Mouse (Mus musculus) 416B (cell line): ENCODE measurements around the gene Fev.
A peak's percentile ranks its signal among the peaks of the same experiment; 100 is the strongest.

ENCODE experiments used
- DNase-seq: peaks from one replicate; pipeline ENCODE4 v3.0.0; 2011; ENCODE audit warnings: low read depth

Fev gene

GRCm38 (mm10) chr1:74885369-74886042 lies at the start of gene Fev:
Gene Fev (minus strand): TSS chr1:74885419.
- DNase-seq = no peak

- no peak for DNase-seq
Measured at GRCm38 (mm10) chr1:74927621-74928296, 42.5 kb upstream of the Fev start.

GRCm38 (mm10) chr1:74926721-74927120 lies 41.5 kb upstream of the Fev start:
- DNase-seq = peak; percentile 4

GRCm38 (mm10) chr1:74924464-74924863 lies 39.2 kb upstream of the Fev start:
- DNase-seq = peak; percentile 15

GRCm38 (mm10) chr1:74915706-74916105 lies 30.5 kb upstream of the Fev start:
- DNase-seq = no peak

- DNase-seq = no peak
Measured at GRCm38 (mm10) chr1:74902191-74902590, 17.0 kb upstream of the Fev start.

DNA sequence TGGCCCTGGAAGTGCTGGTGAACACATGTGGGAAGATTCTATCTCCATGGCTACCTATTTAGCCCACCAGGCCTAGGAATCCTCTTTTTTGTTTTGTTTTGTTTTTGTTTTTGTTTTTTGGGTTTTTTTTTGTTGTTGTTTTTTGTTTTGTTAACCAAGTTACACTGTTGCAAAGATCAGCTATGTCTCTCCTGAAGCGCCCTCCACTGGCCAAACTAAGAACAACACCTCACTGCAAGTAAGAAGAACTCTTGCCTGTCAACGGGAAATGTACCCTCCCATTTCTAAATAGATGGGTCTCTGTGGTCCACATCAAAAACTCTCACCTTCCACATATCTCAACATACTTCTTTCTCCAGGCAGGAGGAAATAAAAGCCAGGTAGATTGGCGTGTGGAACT lies 16.5 kb upstream of the Fev start:
- DNase-seq = peak; percentile 61

- DNase-seq = no peak
Measured at GRCm38 (mm10) chr1:74900341-74901285, 15.4 kb upstream of the Fev start.

DNA sequence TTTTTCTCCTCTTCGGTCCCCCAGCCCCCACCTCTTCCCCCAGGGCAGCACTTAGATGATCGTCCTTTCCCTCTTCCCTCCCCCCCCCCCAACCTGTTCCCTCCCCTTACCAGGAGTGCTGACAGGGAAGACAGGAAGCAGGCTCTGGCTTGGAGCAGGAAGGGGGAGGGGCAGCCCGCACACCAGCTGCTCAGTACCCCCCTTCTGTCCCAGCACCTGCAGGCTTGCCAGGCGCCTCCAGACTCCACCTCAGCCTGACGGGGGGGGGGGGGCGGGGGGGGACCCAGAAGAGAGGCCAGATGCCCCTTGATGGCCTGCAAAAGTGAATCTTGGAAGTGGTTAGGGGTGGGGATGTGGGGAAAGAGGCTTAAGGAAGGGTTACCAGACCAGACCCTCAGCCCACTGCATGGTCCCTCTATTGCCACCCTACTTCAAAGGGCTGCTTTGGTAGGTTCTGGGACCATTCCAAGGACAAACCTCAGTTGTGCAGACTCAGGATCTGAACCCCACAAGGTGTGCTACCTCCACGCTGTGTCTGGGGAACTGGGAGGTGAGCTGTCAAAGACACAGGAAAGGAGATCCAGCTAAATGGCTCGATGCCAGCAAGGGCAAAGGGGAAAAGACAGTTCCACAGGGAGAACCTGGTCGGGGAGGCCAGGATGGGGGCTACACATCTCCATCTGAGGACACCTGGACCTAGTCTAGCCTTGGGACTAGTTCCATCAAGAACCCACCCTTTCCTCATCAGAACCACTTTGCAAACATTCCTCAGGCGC lies 13.6 kb upstream of the Fev start:
- no peak for DNase-seq

DNA sequence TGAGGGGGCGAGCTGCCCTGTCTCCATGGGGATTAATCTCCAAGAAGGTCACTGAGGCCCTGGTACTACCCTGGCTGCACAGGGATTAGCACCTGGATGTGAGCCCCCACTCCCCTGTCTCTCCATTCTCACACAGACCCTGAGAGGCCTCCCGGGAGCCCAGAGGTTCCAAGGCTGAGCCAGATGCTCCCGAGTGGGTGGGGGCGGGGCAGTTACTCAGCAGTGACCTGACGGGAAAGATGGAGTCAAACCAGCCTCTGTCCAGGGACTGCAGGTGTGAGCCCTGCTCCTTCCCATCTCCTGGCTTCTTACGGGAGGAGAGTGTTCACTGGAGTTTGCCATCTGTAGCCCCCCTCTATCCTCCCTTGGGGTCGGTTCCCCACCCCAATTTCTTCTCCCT lies 12.8 kb upstream of the Fev start:
- DNase-seq = no peak

- peak; percentile 60 for DNase-seq
Measured at GRCm38 (mm10) chr1:74894966-74895365, 9.7 kb upstream of the Fev start.

DNA sequence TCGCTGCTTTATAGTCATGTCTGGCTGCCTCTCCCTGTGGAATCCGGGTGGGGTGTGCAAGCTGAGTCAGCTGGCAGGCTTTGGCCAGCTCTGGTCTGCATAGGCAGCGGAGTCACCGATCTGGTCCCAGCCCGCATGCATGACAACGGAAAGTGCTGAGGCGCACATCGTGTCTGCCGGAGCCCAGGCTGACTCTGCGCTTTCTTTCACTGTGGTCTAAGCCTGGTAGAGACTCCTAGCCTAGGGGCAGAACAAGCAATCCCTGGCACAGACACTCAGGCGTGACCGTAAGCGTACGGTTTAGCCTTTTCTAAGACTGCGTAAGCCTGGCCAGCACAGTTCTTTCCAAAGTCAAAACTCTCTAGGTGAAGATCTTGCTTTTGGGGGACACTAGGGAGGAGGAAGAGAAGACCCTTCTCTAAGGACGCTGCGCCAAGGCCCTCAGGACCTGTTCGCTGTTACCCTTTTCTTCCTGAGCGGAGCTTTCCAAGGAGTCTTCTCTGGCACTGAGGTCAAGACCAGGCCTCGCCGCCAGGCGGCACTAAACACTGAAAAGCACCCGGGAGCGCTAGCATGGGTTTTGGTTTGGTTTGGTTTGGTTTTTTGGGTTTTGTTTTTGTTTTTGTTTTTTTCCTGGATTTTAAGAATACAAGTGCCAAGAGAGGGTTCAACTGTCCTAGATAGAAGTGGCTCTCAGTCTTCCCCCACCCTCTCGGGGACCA lies 8.1 kb upstream of the Fev start, which contains the start of gene Cryba2:
Cryba2 (minus strand) TSS at position 10 of the 722 bp plus-strand sequence.
- DNase-seq = peak; percentile 10

DNA sequence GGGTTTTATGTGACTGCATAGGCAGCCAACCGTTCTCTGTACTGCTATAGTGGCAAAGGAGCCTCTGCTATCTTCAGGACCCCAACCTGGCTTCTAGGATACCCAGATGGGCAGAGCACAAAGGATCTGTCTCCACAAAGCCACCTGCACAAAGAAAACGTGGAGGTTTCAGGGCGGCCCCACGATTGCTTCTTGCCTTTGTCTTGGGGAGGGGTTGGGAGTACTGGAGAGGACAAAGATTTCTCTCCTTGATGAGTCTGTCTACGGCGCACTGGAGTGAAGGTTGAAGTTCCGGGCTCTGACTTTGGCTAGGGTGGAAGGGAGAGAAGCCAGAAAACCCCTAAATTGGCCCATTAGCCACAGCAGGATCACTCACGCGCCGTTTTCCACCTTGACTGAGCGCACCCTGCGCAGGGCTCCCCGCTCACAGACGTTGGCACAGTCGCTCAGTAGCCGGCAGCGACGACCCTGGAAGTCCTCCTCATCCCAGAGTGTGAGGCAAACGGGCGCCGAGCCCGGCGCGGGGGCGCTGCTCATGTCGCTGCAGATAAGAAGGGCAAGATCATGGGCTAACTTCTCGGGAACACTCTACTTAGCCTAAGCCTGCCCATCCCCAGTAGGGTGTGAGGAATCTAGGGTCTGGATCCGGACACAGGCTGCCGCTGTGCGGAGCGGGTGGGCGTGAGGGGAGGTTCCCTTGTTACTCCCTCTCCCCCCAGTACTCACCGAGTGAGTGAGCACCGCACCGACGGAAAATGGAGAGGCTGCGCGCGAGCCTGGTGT lies 7.3 kb upstream of the Fev start:
- DNase-seq = no peak

DNA sequence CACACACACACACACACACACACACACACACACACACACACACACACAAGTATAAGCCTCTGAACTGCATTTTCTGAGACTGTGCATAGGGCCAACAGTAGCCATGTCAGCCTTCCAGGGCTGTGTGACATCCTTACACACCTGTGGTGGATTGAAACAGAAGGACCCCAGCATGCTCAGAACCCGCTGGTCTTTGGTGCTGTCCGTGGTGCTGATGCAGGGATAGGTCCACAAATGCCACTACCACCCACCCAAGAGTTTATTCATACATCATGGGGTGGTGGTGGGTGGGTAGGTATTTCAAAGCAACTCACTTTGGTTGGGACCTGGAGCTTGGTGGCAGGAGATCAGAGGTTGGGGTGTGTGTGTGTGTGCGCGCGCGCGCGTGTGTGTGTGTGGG lies 6.3 kb upstream of the Fev start:
- peak; percentile 35 for DNase-seq

DNA sequence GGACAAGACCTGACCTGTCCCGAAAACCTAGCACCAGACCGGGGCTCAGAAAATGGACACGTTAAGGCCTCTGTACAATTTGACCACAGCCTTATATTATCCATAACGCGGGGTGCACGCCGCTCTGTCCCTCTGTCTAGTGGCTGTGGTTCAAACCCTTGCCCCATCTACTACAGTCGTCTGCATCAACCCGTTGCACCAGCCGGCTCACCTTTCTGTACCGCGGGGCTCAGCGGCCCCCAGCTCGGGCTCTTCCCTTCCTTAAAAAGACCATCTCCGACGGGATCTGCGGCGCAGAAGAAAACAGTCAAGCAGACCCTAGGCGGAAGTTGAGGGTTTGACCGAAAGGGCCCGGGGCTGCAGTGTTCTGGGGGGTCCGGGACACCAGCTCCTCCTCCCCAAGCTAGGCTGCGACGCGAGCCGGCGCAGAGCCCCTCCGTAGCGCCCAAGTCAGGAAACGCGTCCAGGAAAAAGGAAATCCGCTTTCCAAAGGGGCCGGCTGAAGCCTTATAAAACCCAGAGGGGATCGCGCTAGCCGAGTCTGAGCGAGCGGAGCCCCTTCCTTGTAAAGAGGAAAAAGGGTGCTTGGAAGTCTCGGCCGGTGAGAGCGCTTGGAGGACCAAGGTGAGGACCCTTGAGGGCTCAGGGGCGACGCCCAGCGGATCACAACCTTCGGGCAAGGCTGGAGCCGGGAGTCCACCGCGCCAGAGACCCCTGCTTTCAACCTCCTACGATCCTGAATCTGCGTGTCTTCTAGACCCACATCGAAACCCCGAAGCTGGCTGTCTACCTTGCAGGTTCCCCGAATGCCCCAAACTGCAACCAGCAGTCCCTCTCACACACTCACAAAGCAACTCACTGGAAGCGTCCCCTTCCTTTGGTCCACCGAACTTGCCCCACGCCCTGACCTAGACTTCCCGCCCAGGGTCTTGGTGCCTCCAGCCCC lies 750 bp downstream of the Fev start:
- DNase-seq = no peak

GRCm38 (mm10) chr1:74883441-74883840 lies 1.8 kb downstream of the Fev start:
- no peak for DNase-seq

GRCm38 (mm10) chr1:74882828-74883227 lies 2.4 kb downstream of the Fev start:
- no peak for DNase-seq

DNA sequence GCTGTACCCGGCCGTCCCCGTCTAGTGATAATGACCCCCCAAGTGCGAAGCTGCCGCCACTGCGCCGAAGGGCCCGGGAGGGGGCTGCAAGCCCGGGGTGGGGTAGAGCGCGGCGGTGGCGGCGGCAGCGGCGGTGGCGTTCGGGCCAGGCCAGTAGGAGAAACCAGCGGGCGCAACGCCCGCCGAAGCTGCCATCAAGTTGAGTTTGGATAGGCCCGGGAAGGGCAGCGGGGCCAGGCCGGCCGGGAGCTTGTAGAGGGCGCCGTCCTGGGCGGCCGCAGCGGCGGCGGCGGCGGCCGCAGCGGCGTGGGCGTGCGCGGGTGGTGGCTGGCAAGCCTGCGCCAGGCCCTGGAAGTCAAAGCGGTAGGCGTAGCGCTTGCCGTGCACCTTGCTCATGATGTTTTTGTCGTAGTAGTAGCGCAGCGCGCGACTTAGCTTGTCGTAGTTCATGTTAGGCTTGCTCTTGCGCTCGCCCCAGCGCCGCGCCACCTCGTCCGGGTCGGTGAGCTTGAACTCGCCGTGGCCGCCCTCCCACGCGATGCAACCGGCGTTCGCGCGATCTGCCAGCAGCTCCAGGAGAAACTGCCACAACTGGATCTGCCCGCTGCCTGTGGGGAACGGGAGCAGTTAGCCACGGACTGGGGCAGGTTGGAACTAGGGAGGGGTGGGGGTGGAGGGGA lies 3.0 kb downstream of the Fev start:
- DNase-seq = no peak
